Comparison of ENCODE assay signal across 23 mouse cellular contexts in the genomic region with DNA sequence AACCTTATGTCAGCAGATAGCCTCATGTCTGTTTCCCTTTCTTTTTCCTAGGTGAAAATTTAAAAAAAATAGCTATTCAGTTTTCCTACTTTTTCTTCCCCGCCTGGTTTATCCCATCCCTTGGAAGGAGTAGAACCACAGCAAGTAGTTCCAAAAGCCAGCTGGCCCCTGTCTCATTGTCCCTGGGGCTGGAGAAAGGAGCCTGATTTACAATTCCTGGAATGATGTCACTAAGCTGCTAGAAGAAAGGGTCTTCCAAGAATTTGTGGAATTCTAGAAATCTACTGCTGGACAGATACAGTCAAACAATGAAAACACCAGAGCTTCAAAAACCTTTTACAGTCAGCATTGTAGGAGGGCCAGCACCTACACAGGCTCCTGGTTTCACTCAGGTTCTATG. TPM values are rescaled to one million over a fixed set of nuclear protein-coding genes. Genes with fewer than 3 reads are reported as not detected.
DNase-seq lines count a peak whose midpoint lies in the region; ATAC-seq and TF ChIP-seq lines count a peak whose summit lies in the region.
"Had no signal": no experiment of that assay in that cellular context is flagged by ENCODE, and none has a peak within 500 bp of the region (broad histone marks: within the 10 kb centered on the region; RNA-seq: fewer than 3 reads in every experiment).

No protein-coding gene starts in this region.

- H3K4me3 ChIP-seq in kidney, adult 2 months (ENCODE audit: insufficient read depth, low read depth, low read length), result no peak overlapping the region
- H3K4me3 ChIP-seq in kidney, embryonic 15.5 days (replicated peaks), result no peak overlapping the region
- no peak overlapping the region for H3K4me3 ChIP-seq in midbrain, embryonic 11.5 days (ENCODE audit: low read depth, low read length)
- H3K4me3 ChIP-seq: embryonic facial prominence, embryonic 15.5 days; heart, embryonic 15.5 days; hindbrain, embryonic 13.5 days; limb, embryonic 13.5 days; liver, embryonic 13.5 days; stomach, embryonic 15.5 days had no signal

- no peaks in the 10 kb centered on the region for H3K27me3 ChIP-seq in kidney, adult 2 months (replicated peaks; ENCODE audit: control insufficient read depth, insufficient read depth, low read length)
- no peaks in the 10 kb centered on the region for H3K27me3 ChIP-seq in kidney, embryonic 15.5 days
- H3K27me3 ChIP-seq in midbrain, embryonic 11.5 days (ENCODE audit: control insufficient read depth, insufficient read depth, low read length), result no peaks in the 10 kb centered on the region
- H3K27me3 ChIP-seq: embryonic facial prominence, embryonic 15.5 days; heart, embryonic 15.5 days; hindbrain, embryonic 13.5 days; limb, embryonic 13.5 days; stomach, embryonic 15.5 days had no signal

- no peak for TF ChIP-seq CTCF in kidney, adult 2 months (conservative IDR thresholded peaks at IDR 0.05; ENCODE audit: insufficient read depth, insufficient read length, low read depth, low read length)

- no peak for TF ChIP-seq POLR2A in kidney, adult 2 months (IDR thresholded peaks at IDR 0.05; ENCODE audit: low read depth, low read length)

- H3K9me3 ChIP-seq in kidney, embryonic 15.5 days (replicated peaks), result 0 out of 2 replicates have a peak, but pooled peaks cover 3% of the 10 kb centered on the region
- no peaks in the 10 kb centered on the region for H3K9me3 ChIP-seq in midbrain, embryonic 11.5 days (ENCODE audit: control insufficient read depth, low read length)
- H3K9me3 ChIP-seq: embryonic facial prominence, embryonic 15.5 days; heart, embryonic 15.5 days; hindbrain, embryonic 13.5 days; limb, embryonic 13.5 days; liver, embryonic 13.5 days; stomach, embryonic 15.5 days had no signal

- DNase-seq in kidney, adult 2 months, result no peak
- DNase-seq in urinary bladder, postnatal 25 days (ENCODE audit: low spot score), result peak; percentile 9
- no peak for DNase-seq in urinary bladder, adult 2 months (ENCODE audit: low spot score)
- peak; percentile 64 to 66 for DNase-seq in heart, postnatal 10 days
- no peak for DNase-seq in midbrain, embryonic 11.5 days (ENCODE audit: low spot score, missing footprints)
- DNase-seq in left cerebral cortex, adult 8-10 months (ENCODE audit: low spot score in 2 of 2), result no peak
- DNase-seq: adrenal gland, postnatal 25 days; cerebellum, adult 11-12 months; cerebellum, postnatal 25 days; liver, embryonic 13.5 days; lung, embryonic 14.5 days; lung, postnatal 36 days; right cerebral cortex, postnatal 14 days; thymus, adult 18-20 months; thymus, postnatal 4 days had no signal

- H3K4me1 ChIP-seq in kidney, adult 2 months (ENCODE audit: control insufficient read depth, insufficient read depth, low read length), result peaks cover 5% of the 10 kb centered on the region
- peaks cover 17% of the 10 kb centered on the region for H3K4me1 ChIP-seq in kidney, embryonic 15.5 days
- no peaks in the 10 kb centered on the region for H3K4me1 ChIP-seq in midbrain, embryonic 11.5 days (ENCODE audit: control insufficient read depth, insufficient read depth, low read length)
- H3K4me1 ChIP-seq: hindbrain, embryonic 13.5 days had no signal

- intact Hi-C loops in heart, postnatal 10 days (cut with DNase I), result no loop called here

- WGBS in kidney, adult 2 months, result 69% methylated on average over 1 of the region's 1 CpGs
- 71% methylated on average over 1 of the region's 1 CpGs for WGBS in kidney, embryonic 15.5 days
- WGBS in midbrain, embryonic 11.5 days, result 77% methylated on average over 1 of the region's 1 CpGs

- H3K4me2 ChIP-seq in kidney, embryonic 15.5 days, result no peak overlapping the region
- no peak overlapping the region for H3K4me2 ChIP-seq in midbrain, embryonic 11.5 days
- H3K4me2 ChIP-seq: embryonic facial prominence, embryonic 15.5 days; heart, embryonic 15.5 days; hindbrain, embryonic 13.5 days; limb, embryonic 13.5 days; liver, embryonic 13.5 days; lung, embryonic 14.5 days; stomach, embryonic 15.5 days had no signal

- no peak overlapping the region for H3K9ac ChIP-seq in kidney, embryonic 15.5 days
- no peak overlapping the region for H3K9ac ChIP-seq in midbrain, embryonic 11.5 days (ENCODE audit: low read length)
- H3K9ac ChIP-seq: embryonic facial prominence, embryonic 15.5 days; heart, embryonic 15.5 days; hindbrain, embryonic 13.5 days; limb, embryonic 13.5 days; liver, embryonic 13.5 days; lung, embryonic 14.5 days; stomach, embryonic 15.5 days had no signal

- H3K36me3 ChIP-seq in kidney, adult 2 months (ENCODE audit: control insufficient read depth, insufficient read depth, low read length), result no peaks in the 10 kb centered on the region
- H3K36me3 ChIP-seq in kidney, embryonic 15.5 days, result no peaks in the 10 kb centered on the region
- no peaks in the 10 kb centered on the region for H3K36me3 ChIP-seq in midbrain, embryonic 11.5 days (ENCODE audit: control insufficient read depth, insufficient read depth, low read length)
- H3K36me3 ChIP-seq: embryonic facial prominence, embryonic 15.5 days; heart, embryonic 15.5 days; hindbrain, embryonic 13.5 days; liver, embryonic 13.5 days; stomach, embryonic 15.5 days had no signal

- ATAC-seq in kidney, embryonic 15.5 days (replicated peaks; ENCODE audit: low FRiP score), result no peak
- ATAC-seq in midbrain, embryonic 11.5 days (ENCODE audit: low FRiP score), result no peak
- ATAC-seq: activated CD4-positive, CD25-positive, alpha-beta regulatory T cell, adult 4 months; inflammation-experienced regulatory T-cells, adult 6 months had no signal

- H3K27ac ChIP-seq in kidney, adult 2 months (ENCODE audit: insufficient read depth, low read depth, low read length), result peak overlapping the region; percentile 16; the same call in 1 of the 2 replicates
- no peak overlapping the region for H3K27ac ChIP-seq in kidney, embryonic 15.5 days
- H3K27ac ChIP-seq in midbrain, embryonic 11.5 days (ENCODE audit: low read depth, low read length), result no peak overlapping the region
- H3K27ac ChIP-seq: embryonic facial prominence, embryonic 15.5 days; heart, embryonic 15.5 days; hindbrain, embryonic 13.5 days; limb, embryonic 13.5 days; liver, embryonic 13.5 days; stomach, embryonic 15.5 days had no signal

RNA-seq across cellular contexts. Expression of a gene that starts 6.8 kb away (rescaled TPM):
- 8.0 and 8.6 TPM in 2 replicates for polyA plus RNA-seq in kidney, adult 2 months (2012; rRNA removed)
- polyA plus RNA-seq in kidney, embryonic 15.5 days (2015; fragmentation: Nextera tagmentation; extraction: Ambion mirVana), result 22.2 and 23.5 TPM in 2 replicates
- polyA plus RNA-seq in urinary bladder, adult 2 months (2012; rRNA removed), result 15.9 and 17.6 TPM in 2 replicates
- total RNA-seq in heart, postnatal 10 days (2021), result 1 to 10 TPM; 8.6 to 10.0 TPM
- 21.1 and 24.8 TPM in 2 replicates for polyA plus RNA-seq in midbrain, embryonic 11.5 days (2014; fragmentation: Nextera tagmentation; extraction: Ambion mirVana)
- total RNA-seq in left cerebral cortex, adult 8-10 months (2022), result 10 to 100 TPM in 1 of 4 experiments, 1 to 10 TPM in 3; 5.6 to 10.4 (median 7.9) TPM

Comparison
In these comparisons a context has a peak if more than half of its experiments do, and no peak if none do; other contexts are left out.
1. DNase-seq: peak in urinary bladder, postnatal 25 days (single experiment) and heart, postnatal 10 days (2 of 2); none in kidney, adult 2 months (single experiment), urinary bladder, adult 2 months (single experiment), midbrain, embryonic 11.5 days (single experiment) and left cerebral cortex, adult 8-10 months (0 of 2).